Mouse (Mus musculus) c-Kit-negative CD71-positive TER-119-positive erythroid progenitor cells, embryonic 14.5 days (primary cell): ENCODE measurements around the gene Cdh13.
"Not testable (repeated sequence)": the region's sequence is repeated elsewhere in the genome, so short reads cannot be mapped to it uniquely, and the experiment has no call there.

ENCODE experiments used
- DNase-seq: peaks from one replicate; pipeline ENCODE4 v3.0.0-alpha.2; 2013; ENCODE audit warnings: low read depth, low spot score

Cdh13 gene

GRCm38 (mm10) chr8:118676233-118676632 is 392.7 kb downstream of the Cdh13 start:
- no peak for DNase-seq

- no peak for DNase-seq
These were observed 395.8 kb downstream of the Cdh13 start for GRCm38 (mm10) chr8:118679347-118679746.

- DNase-seq: no peak
These were observed 399.9 kb downstream of the Cdh13 start for GRCm38 (mm10) chr8:118683386-118683785.

GRCm38 (mm10) chr8:118685863-118686262 is 402.3 kb downstream of the Cdh13 start:
- DNase-seq: no peak

GRCm38 (mm10) chr8:118689849-118690248 is 406.3 kb downstream of the Cdh13 start:
- no peak for DNase-seq

GRCm38 (mm10) chr8:118701312-118701880 is 417.9 kb downstream of the Cdh13 start:
- no peak for DNase-seq

GRCm38 (mm10) chr8:118709366-118709765 is 425.8 kb downstream of the Cdh13 start:
- DNase-seq: no peak

- no peak for DNase-seq
These were observed 428.1 kb downstream of the Cdh13 start for GRCm38 (mm10) chr8:118711631-118712030.

GRCm38 (mm10) chr8:118713111-118713510 is 429.6 kb downstream of the Cdh13 start:
- no peak for DNase-seq

GRCm38 (mm10) chr8:118713596-118713995 is 430.1 kb downstream of the Cdh13 start:
- DNase-seq: no peak

GRCm38 (mm10) chr8:118722896-118723295 is 439.4 kb downstream of the Cdh13 start:
- no peak for DNase-seq

GRCm38 (mm10) chr8:118725651-118726050 is 442.1 kb downstream of the Cdh13 start:
- no peak for DNase-seq

GRCm38 (mm10) chr8:118741781-118742180 is 458.2 kb downstream of the Cdh13 start:
- DNase-seq: no peak

- no peak for DNase-seq
These were observed 461.5 kb downstream of the Cdh13 start for GRCm38 (mm10) chr8:118744991-118745390.

GRCm38 (mm10) chr8:118748041-118748604 is 464.6 kb downstream of the Cdh13 start:
- no peak for DNase-seq

GRCm38 (mm10) chr8:118749191-118749590 is 465.7 kb downstream of the Cdh13 start:
- DNase-seq: no peak

- DNase-seq: no peak
These were observed 466.3 kb downstream of the Cdh13 start for GRCm38 (mm10) chr8:118749786-118750185.

- no peak for DNase-seq
These were observed 470.2 kb downstream of the Cdh13 start for GRCm38 (mm10) chr8:118753710-118754109.

GRCm38 (mm10) chr8:118754119-118754518 is 470.6 kb downstream of the Cdh13 start:
- no peak for DNase-seq

GRCm38 (mm10) chr8:118777507-118777906 is 494.0 kb downstream of the Cdh13 start:
- not testable (repeated sequence) for DNase-seq

- no peak for DNase-seq
These were observed 494.8 kb downstream of the Cdh13 start for GRCm38 (mm10) chr8:118778374-118778773.

GRCm38 (mm10) chr8:118785646-118786045 is 502.1 kb downstream of the Cdh13 start:
- no peak for DNase-seq

GRCm38 (mm10) chr8:118789649-118790048 is 506.1 kb downstream of the Cdh13 start:
- DNase-seq: no peak

GRCm38 (mm10) chr8:118794886-118795285 is 511.4 kb downstream of the Cdh13 start:
- DNase-seq: no peak
